Mouse (Mus musculus) adrenal gland, postnatal 0 days (tissue): ENCODE results near the gene Vmn1r31. TPM values are rescaled to one million over a fixed set of nuclear protein-coding genes. Genes with fewer than 3 reads are reported as not detected.

Experiments used
- polyA plus RNA-seq: library from polyadenylated mRNA; unstranded; fragments of >200 nt; fragmentation: Nextera tagmentation; extraction: Ambion mirVana; gene quantifications from 2 replicates; pipeline ENCODE4 v1.2.1, GENCODE M21; 2015

Gene Vmn1r31
- not detected in 2 replicates for polyA plus RNA-seq

GRCm38 (mm10) chr6:58475230-58475629 lies at the start of gene Vmn1r31:
Vmn1r31 (minus strand) TSS chr6:58475330.

GRCm38 (mm10) chr6:58443285-58443684 lies 31.8 kb downstream of the Vmn1r31 start, which contains the start of gene Vmn1r30:
Vmn1r30 (minus strand) TSS chr6:58443385.

Other genes starting within 250 kb of the Vmn1r31 start
- not detected in 2 replicates for gene Vmn1r28, start 213.3 kb downstream of the Vmn1r31 start, polyA plus RNA-seq
- not detected in 2 replicates for gene Vmn1r29, start 173.8 kb downstream of the Vmn1r31 start, polyA plus RNA-seq
- not detected in 2 replicates for gene Vmn1r30, start 31.9 kb downstream of the Vmn1r31 start, polyA plus RNA-seq
- gene Abcg2, start 109.2 kb upstream of the Vmn1r31 start, polyA plus RNA-seq = 58.8 and 69.4 TPM in 2 replicates